Mouse (Mus musculus): ENCODE measurements around the gene Kcnk10.

- TF ChIP-seq CTCF (IDR thresholded peaks at IDR 0.05; ENCODE audit: low read depth) = no peak
- no peak for TF ChIP-seq EP300 (optimal IDR thresholded peaks at IDR 0.05)
Observed at GRCm38 (mm10) chr12:98528635-98529034, 49.5 kb downstream of the Kcnk10 start.

All from stomach, postnatal 0 days (tissue).